Mouse (Mus musculus): ENCODE results near the gene Celf1.

GRCm38 (mm10) chr2:90941744-90942143, 1.6 kb downstream of the Celf1 start:
- TF ChIP-seq CTCF (IDR thresholded peaks at IDR 0.05; ENCODE audit: control insufficient read depth, insufficient read depth, low read length), result no peak
- TF ChIP-seq POLR2A (IDR thresholded peaks at IDR 0.05; ENCODE audit: borderline replicate concordance, control insufficient read depth, low read depth, low read length), result no peak
